Mouse (Mus musculus) thymus, adult 18-20 months (tissue): ENCODE results near the gene Rrp1.

ENCODE experiments used
- DNase-seq, 2 experiments: peaks; one replicate each; pipeline ENCODE4 v3.0.0; 2022; ENCODE audit warnings: mixed read lengths in 2 of 2

Gene Rrp1

GRCm38 (mm10) chr10:78412319-78413151 lies at the start of gene Rrp1:
Rrp1 (minus strand) TSS chr10:78413043.
- peak; percentile 88 to 92 for DNase-seq

DNA sequence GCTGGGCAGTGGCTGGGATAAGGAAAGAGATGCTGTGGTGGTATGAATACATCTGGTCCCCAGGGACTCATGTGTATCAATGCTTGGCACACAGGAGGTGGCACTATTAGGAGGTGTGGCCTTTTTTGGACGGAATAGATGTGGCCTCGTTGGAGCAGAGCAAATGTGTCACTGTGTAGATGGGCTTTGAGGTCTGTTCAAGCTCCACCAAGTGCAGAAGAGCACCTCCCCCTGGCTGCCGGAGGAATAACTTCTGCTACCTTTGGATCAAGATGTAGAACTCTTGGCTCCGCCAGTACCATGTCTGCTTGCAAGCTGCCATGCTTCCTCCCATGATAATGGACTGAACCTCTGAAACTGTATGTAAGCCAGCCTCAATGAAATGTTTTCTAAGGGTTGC lies 48.9 kb upstream of the Rrp1 start:
- DNase-seq: no peak

- no peak for DNase-seq
Observed at GRCm38 (mm10) chr10:78460463-78460862, 47.6 kb upstream of the Rrp1 start.

DNA sequence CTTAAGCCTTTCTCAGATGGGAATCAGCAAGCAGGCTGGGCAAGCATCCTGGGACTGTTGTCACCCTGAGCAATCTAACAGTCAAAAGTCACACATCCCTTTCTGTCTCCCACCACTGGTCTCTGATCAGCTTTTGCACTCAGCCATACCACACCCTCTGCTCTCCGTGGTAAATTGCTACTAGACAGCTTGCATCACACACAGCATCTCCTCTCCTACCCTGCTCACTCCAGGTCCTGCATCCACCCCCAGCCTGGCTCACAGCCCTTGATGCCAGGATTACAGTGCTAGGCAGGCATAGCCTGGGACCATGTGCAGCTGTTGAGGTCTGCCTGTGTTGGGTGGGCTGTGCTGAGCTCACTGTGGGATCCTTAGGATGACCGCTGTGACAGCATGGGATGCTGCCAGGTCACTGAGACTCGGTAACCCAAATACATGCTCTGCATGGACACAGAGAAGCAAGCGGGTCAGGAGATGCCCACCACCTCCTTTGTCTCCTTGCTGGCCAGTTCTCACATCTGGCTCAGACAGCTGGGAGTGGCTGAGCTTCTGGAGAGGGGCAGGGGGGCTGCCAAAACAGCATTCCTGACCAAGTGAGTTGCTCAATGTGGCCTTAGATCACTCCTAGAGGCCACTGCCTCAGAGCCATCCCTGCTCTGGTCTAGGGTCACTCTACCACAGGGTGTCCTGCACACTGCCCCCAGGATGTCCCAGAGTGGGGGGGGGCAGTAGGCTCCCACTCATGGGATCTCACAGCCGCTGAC lies 45.7 kb upstream of the Rrp1 start:
- no peak for DNase-seq

- peak; percentile 72 to 81 for DNase-seq
Observed at GRCm38 (mm10) chr10:78457495-78458347, 44.9 kb upstream of the Rrp1 start.

GRCm38 (mm10) chr10:78456696-78457095 lies 43.9 kb upstream of the Rrp1 start:
- DNase-seq: no peak

- no peak for DNase-seq
Observed at GRCm38 (mm10) chr10:78452641-78453040, 39.8 kb upstream of the Rrp1 start.

- DNase-seq: no peak
Observed at GRCm38 (mm10) chr10:78450761-78451160, 37.9 kb upstream of the Rrp1 start.

DNA sequence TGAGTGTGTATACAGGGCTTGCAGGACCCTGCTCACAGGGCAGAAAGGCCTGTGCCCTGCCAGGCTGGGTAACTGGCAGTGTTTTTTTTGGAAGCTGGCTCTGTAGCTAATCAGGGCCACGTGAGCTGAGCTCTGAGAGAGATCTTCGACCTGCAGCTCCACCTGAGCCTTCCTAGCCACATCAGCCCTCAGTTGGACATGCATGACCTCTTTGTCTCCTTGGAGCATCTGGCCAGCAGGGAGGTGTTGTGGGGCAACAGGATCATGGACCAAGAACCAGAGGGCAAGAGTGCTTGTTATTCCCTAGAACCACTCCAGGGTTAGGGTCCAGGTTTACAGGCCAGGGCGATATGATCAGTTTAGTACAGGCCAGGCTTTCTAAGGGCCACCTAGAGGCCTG lies 34.6 kb upstream of the Rrp1 start:
- DNase-seq: no peak

DNA sequence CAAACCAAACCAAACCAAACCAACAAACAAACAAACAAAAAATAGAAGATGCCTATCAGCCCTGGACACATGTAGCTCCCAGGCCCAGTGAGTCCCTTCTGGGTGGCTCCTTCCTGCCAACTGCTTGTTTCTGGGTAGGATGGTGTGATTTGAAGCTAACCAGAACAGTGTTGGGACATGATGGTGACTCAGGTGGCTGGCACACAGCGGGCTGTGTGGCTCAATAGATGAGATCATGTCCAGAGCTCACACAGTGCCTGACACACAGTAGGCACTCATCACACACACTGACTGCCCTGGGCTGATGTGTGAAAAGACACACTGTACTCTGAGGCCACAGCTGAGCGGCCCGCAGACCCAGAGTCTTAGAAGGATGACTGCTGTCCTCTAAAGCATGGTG lies 33.4 kb upstream of the Rrp1 start:
- DNase-seq: no peak

DNA sequence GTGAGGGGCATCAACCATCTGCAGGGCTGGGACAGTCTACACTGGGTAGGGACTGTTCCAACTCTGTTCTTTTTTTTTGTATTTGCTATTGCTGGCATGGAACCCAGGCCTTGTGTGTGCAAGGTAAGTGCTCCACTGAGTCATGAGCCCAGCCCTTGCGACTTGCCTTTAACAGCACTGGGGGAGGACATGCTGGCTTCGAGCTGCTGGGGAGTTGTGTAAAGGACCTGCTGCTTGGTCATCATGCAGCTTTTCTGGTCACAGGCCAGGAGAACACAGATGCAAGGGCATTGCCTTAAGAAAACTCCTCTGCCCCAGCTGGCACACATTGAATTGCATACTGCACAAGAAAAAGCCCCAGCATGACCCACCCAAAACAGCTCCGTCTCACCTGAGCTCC lies 29.4 kb upstream of the Rrp1 start:
- no peak for DNase-seq

DNA sequence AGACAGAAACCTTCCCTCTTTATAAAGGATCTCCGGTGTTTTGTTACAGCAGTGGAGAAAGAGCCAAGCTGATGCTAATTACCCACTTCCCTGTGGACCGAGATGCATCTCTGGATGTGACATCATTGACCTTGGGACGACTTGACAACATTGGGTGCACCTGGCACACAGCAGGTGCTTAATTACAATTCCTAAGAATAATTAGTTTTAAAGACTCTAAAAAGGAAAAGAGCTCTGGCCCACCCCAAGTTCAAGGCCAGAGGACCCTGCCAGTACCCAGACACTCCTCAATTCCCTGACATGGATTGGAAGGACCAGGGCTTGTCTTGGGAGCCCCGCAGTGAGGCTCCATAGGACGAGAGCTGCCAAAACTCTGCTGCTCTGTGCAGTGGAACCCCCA lies 28.8 kb upstream of the Rrp1 start:
- DNase-seq: no peak

DNA sequence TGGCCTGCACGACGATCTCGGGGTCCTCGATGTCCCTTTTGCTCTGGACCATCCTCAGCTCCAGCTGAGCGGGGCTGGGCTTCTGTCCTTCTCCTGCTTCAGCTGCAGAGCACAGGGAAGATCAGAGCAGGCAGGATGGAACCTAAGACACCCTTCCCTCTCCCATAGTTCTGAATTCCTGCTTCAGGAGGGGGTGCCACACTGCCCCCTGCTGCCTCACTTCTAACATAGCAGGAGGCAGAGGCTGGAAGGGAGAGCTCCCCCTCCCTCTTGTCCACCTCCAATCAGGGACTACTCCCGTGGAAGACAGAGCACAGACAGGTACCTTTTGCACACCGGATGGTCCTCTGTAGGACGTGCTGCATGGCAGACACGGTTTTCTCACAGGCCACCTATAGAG lies 28.0 kb upstream of the Rrp1 start:
- DNase-seq: no peak

DNA sequence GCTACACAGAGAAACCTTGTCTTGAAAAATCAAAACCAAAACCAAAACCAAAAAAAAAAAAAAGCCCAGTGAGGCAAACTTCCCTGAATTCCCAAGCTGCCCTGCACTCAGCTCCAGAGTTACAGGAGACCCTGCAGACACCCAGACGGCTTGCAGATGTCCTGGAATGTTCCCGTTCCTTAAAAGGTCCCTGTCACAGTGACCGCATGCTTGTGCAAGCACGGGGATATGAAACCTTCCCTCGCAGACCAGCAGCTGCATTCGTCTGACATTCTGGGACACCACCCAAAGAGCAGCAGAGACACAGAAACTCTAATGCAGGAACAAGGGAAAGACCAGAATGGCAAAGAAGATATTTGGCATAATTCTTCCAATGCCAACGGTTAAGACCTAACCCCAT lies 27.1 kb upstream of the Rrp1 start:
- no peak for DNase-seq

DNA sequence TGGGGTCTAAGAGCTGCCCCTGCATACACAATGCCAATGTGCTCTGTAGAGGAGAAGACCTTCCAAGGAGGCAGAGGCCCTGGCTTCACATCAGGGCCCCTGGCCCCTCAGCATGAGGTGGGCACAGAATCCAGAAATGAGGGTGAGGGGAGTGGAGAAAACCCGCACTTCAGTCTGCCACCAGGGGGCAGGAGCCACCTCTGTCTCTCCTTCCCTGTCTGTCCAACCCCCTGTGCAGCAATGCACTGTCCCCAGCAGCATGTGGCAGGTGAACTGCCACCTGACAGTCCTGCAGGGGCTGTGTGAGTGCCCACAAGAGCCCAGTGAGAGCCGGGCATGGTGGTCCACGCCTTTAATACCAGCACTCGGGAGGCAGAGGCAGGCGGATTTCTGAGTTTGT lies 26.7 kb upstream of the Rrp1 start:
- peak; percentile 9 to 23 for DNase-seq

DNA sequence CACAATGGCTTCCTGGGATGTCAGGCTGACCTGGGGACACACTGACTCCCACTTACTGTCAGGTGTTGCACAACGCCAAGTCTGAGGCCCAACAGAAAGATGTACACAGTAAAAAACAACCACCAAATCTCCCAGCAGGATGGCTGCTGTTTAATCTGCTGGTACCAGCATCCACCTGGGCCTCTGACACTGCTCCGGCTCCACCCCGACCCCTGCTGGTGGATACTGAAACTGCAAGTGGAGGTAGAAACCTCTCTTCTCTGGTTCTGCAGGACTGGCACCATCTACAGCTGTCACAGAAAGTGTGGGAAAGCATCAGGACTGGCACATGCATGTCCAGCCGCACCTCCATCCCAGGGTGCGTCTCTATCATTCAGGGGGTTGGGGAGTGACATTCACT lies 25.3 kb upstream of the Rrp1 start:
- DNase-seq: peak; percentile 47 to 58

DNA sequence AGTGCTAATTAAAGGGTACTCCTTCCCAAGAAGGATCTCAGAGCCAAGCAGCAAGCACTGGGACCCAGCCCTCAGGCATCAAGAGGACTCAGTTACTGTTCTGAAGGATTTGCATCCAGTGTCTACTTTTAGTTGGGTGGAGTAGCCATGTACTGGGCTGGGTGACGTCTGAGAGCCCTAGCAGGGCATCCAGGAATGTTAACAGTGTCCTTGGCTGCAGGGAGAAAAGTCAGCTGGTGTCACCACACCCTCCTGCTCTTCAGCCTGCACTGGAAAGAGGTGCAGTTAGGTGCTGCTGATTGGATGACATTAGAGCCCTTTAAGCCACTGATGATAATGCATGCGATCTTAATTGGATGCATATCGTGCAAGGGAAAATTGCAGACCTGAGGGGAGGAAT lies 20.0 kb upstream of the Rrp1 start:
- no peak for DNase-seq

- DNase-seq: no peak
Observed at GRCm38 (mm10) chr10:78429776-78430175, 16.9 kb upstream of the Rrp1 start.

GRCm38 (mm10) chr10:78429180-78429579 lies 16.3 kb upstream of the Rrp1 start:
- no peak for DNase-seq

- no peak for DNase-seq
Observed at GRCm38 (mm10) chr10:78428070-78428469, 15.2 kb upstream of the Rrp1 start.

GRCm38 (mm10) chr10:78426117-78426735 lies 13.4 kb upstream of the Rrp1 start:
- no peak for DNase-seq

- peak; percentile 74 to 82 for DNase-seq
Observed at GRCm38 (mm10) chr10:78425181-78426041, 12.6 kb upstream of the Rrp1 start, which contains the start of gene Cstb. Cstb (plus strand) TSS chr10:78425669.
